Mouse (Mus musculus) urinary bladder, postnatal 10 days (tissue): ENCODE measurements around the gene Slc11a2.
"Not testable (repeated sequence)": the region's sequence is repeated elsewhere in the genome, so short reads cannot be mapped to it uniquely, and the experiment has no call there.

Experiments used
- DNase-seq: peaks from one replicate; pipeline ENCODE4 v3.0.0; 2022; ENCODE audit warnings: low spot score

Gene Slc11a2

DNA sequence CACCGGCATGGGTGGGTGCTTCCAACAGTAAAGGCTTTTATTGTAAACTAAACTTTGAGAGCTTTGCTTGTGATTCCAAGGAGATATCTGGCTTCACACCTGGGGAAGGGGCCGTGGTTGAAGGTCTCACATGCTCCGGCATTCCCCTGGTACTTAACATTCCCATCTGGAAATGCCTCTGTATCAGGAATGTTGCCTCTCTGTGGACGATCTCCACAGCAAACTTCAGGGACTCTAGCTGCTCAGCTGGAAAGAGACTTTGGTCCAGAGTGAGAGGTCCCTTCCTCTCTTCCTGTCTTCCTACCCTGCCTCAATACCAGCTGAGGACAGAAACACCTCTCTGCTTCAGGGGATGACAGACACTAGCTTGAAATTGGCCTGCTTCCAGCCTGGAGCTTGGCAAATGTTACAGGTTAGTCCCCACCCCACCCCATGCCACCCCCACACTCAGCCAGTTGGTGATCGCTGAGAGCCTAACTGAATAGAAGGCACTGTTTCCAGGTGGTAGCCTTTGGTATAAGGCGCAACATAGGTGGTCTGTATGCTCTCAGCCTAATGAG is 73.3 kb downstream of the Slc11a2 start:
- no peak for DNase-seq

DNA sequence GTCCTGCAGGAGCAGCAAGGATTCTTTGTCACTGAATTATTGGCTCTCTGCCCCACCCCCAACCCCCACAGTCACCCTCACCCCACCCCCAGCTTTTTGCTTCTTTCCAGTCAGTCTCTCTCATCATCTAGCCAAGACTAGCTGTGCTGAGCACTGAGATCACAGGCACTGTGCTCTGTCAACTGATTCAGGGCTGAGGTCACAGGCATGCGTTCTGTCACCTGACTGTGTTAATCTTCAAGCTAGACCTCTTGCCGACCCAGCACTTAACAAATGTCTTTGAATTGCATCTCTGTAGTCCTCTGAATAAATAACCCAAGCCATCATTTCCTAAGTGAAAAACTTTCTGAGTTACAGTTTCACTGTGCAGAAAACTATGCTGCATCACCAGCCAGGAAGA is 75.4 kb downstream of the Slc11a2 start:
- DNase-seq = no peak

- no peak for DNase-seq
Measured at GRCm38 (mm10) chr15:100346761-100347160, 78.1 kb downstream of the Slc11a2 start.

DNA sequence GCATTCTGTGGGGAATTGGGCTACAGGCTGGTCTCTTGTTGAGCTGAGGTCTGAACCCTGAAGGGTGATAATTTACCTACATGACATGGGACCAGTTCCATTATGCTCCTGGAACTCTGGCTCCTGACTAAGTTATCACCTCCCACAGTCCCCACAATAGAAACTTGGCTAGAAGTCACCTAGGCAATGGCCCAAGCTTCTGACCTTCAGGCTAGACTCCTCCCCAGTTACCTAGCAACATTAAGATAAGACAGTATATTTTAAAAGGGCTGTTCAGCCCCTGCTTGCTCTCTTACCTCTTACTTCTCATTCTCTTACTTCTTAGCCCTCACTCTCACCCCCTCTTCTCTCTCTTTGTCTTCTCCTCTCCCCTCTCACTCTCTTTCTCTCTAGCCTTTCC is 79.4 kb downstream of the Slc11a2 start:
- DNase-seq = no peak

- DNase-seq = not testable (repeated sequence)
Measured at GRCm38 (mm10) chr15:100341314-100341980, 83.4 kb downstream of the Slc11a2 start.
